Mouse (Mus musculus) MEL (cell line): Measurements from ENCODE around the gene Krtap27-1. TPM values are rescaled to one million over a fixed set of nuclear protein-coding genes. Genes with fewer than 3 reads are reported as not detected.

Experiments
- DNase-seq: peaks from one replicate; pipeline ENCODE4 v3.0.0; 2011; ENCODE audit warnings: low read depth, low spot score
- H3K27ac ChIP-seq: 2 replicates; pipeline ENCODE4 v1.5.1; 2012; ENCODE audit warnings: low read depth, mild to moderate bottlenecking, control low read depth, low read length, moderate library complexity; ENCODE audit not compliant: control insufficient read depth
- H3K27me3 ChIP-seq, 2 experiments: fragments of 150-350 bp in 1 of 2; sonication (generic) in 1 of 2; 2 replicates each; pipeline ENCODE4 v1.6.1; 2012; ENCODE audit warnings: low read length in 2 of 2, mild to moderate bottlenecking in 2 of 2, improper control_type of control experiment in 1 of 2, moderate library complexity in 1 of 2; ENCODE audit not compliant: insufficient read depth in 2 of 2, control insufficient read depth in 1 of 2
- H3K36me3 ChIP-seq, 2 experiments: 2 replicates each; pipeline ENCODE4 v1.6.1; 2012 to 2014; ENCODE audit warnings: low read length in 2 of 2, improper control_type of control experiment in 1 of 2, inconsistent platforms in 1 of 2, mild to moderate bottlenecking in 1 of 2; ENCODE audit not compliant: insufficient read depth in 2 of 2, control insufficient read depth in 1 of 2
- H3K4me1 ChIP-seq, 2 experiments: fragments of 150-350 bp in 1 of 2; sonication (generic) in 1 of 2; 2 replicates each; pipeline ENCODE4 v1.6.1; 2012; ENCODE audit warnings: low read length in 2 of 2, improper control_type of control experiment in 1 of 2, mild to moderate bottlenecking in 1 of 2; ENCODE audit not compliant: insufficient read depth in 2 of 2, control insufficient read depth in 1 of 2
- H3K4me3 ChIP-seq, 2 experiments: fragments of 150-350 bp in 1 of 2; sonication (generic) in 1 of 2; 2 replicates each; pipeline ENCODE4 v1.5.1; 2012; ENCODE audit warnings: low read depth in 2 of 2, low read length in 2 of 2, mild to moderate bottlenecking in 2 of 2, moderate library complexity in 2 of 2, control low read depth in 1 of 2, improper control_type of control experiment in 1 of 2; ENCODE audit not compliant: control insufficient read depth in 1 of 2, insufficient read depth in 1 of 2
- H3K79me2 ChIP-seq: 2 replicates; pipeline ENCODE4 v1.6.1; 2012; ENCODE audit warnings: mild to moderate bottlenecking, low read length, moderate library complexity; ENCODE audit not compliant: control insufficient read depth, poor library complexity, insufficient read depth
- H3K9ac ChIP-seq: 2 replicates; pipeline ENCODE4 v1.6.1; 2012; ENCODE audit warnings: low read depth, mild to moderate bottlenecking, control low read depth, low read length, moderate library complexity; ENCODE audit not compliant: control insufficient read depth, poor library complexity, severe bottlenecking
- H3K9me3 ChIP-seq: fragments of 150-350 bp; sonication (generic); replicated peaks from 2 replicates; pipeline ENCODE4 v1.6.1; 2012; ENCODE audit warnings: mild to moderate bottlenecking, low read length, improper control_type of control experiment, moderate library complexity; ENCODE audit not compliant: insufficient read depth
- CHD2 ChIP-seq: IDR thresholded peaks from 2 replicates; pipeline ENCODE4 v1.6.1; 2011; ENCODE audit warnings: low read length, improper control_type of control experiment
- CTCF ChIP-seq, 3 experiments: IDR thresholded peaks in 2 of 3; conservative IDR thresholded peaks in 1 of 3; 2 replicates each; pipeline ENCODE4 v1.5.1; 2011 to 2012; ENCODE audit warnings: low read length in 3 of 3, low read depth in 2 of 3, mild to moderate bottlenecking in 2 of 3, improper control_type of control experiment in 1 of 3, inconsistent platforms in 1 of 3, mixed read lengths in 1 of 3, moderate library complexity in 1 of 3; ENCODE audit not compliant: control insufficient read depth in 1 of 3, insufficient read depth in 1 of 3, poor library complexity in 1 of 3, severe bottlenecking in 1 of 3
- E2F4 ChIP-seq: IDR thresholded peaks from 2 replicates; pipeline ENCODE4 v1.6.1; 2011; ENCODE audit warnings: low read depth, low read length, improper control_type of control experiment, borderline replicate concordance
- ELF1 ChIP-seq: IDR thresholded peaks from 2 replicates; pipeline ENCODE4 v1.6.1; 2014; ENCODE audit warnings: low read depth, mild to moderate bottlenecking, inconsistent platforms, low read length, improper control_type of control experiment, moderate library complexity
- GATA1 ChIP-seq: IDR thresholded peaks from 2 replicates; pipeline ENCODE4 v1.6.1; 2011; ENCODE audit warnings: low read depth, low read length, improper control_type of control experiment
- MAX ChIP-seq: IDR thresholded peaks from 2 replicates; pipeline ENCODE4 v1.6.1; 2011; ENCODE audit warnings: low read length, improper control_type of control experiment
- MAZ ChIP-seq: IDR thresholded peaks from 2 replicates; pipeline ENCODE4 v1.6.1; 2012; ENCODE audit warnings: low read depth, mild to moderate bottlenecking, inconsistent platforms, low read length, improper control_type of control experiment
- MEF2A ChIP-seq: IDR thresholded peaks from 2 replicates; pipeline ENCODE4 v1.6.1; 2014; ENCODE audit warnings: low read depth, mild to moderate bottlenecking, inconsistent platforms, low read length, improper control_type of control experiment; ENCODE audit not compliant: poor library complexity, insufficient replicate concordance, severe bottlenecking; ENCODE audit errors: extremely low read depth
- NELFE ChIP-seq: IDR thresholded peaks from 2 replicates; pipeline ENCODE4 v1.6.1; 2011; ENCODE audit warnings: low read depth, low read length, improper control_type of control experiment
- RCOR1 ChIP-seq: IDR thresholded peaks from 2 replicates; pipeline ENCODE4 v1.6.1; 2012; ENCODE audit warnings: low read depth, mild to moderate bottlenecking, inconsistent platforms, low read length, improper control_type of control experiment
- SMC3 ChIP-seq: IDR thresholded peaks from 2 replicates; pipeline ENCODE4 v1.6.1; 2011; ENCODE audit warnings: low read depth, low read length, improper control_type of control experiment
- TCF12 ChIP-seq: IDR thresholded peaks from 2 replicates; pipeline ENCODE4 v1.6.1; 2014; ENCODE audit warnings: low read depth, mild to moderate bottlenecking, inconsistent platforms, low read length, improper control_type of control experiment, moderate library complexity
- UBTF ChIP-seq: IDR thresholded peaks from 2 replicates; pipeline ENCODE4 v1.6.1; 2012; ENCODE audit warnings: low read depth, mild to moderate bottlenecking, inconsistent platforms, low read length, improper control_type of control experiment, moderate library complexity, borderline replicate concordance; ENCODE audit not compliant: insufficient read depth
- USF1 ChIP-seq: IDR thresholded peaks from 2 replicates; pipeline ENCODE4 v1.6.1; 2014; ENCODE audit warnings: low read depth, mild to moderate bottlenecking, inconsistent platforms, low read length, improper control_type of control experiment, moderate library complexity
- ZMIZ1 ChIP-seq: IDR thresholded peaks from 2 replicates; pipeline ENCODE4 v1.6.1; 2012; ENCODE audit warnings: low read depth, mild to moderate bottlenecking, inconsistent platforms, low read length, improper control_type of control experiment, moderate library complexity
- polyA plus RNA-seq, 2 experiments: library from polyadenylated mRNA; stranded (reverse) in 1 of 2; unstranded in 1 of 2; fragments of >175 nt in 1 of 2; fragments of >200 nt in 1 of 2; gene quantifications; 2 replicates each; pipeline versions ENCODE4 v1.2.1 to v1.2.4; 2012; ENCODE audit warnings: low replicate concordance in 2 of 2, low read depth in 1 of 2; ENCODE audit not compliant: insufficient read length in 2 of 2, insufficient read depth in 1 of 2, missing spikeins in 1 of 2
- total RNA-seq: library from RNA; depleted of rRNA; stranded (reverse); fragments of 300-350 nt; gene quantifications from 2 replicates; pipeline ENCODE4 v1.2.3, GENCODE M21; 2012

The Krtap27-1 gene
- total and polyA plus RNA-seq, 3 experiments, result not detected

- no peak for TF ChIP-seq UBTF
- TF ChIP-seq CHD2, result no peak
- TF ChIP-seq TCF12, result no peak
- TF ChIP-seq, all 39 proteins: peak for 0
- no peak overlapping the region for H3K4me3 ChIP-seq
- no peaks in the 10 kb centered on the region for H3K4me1 ChIP-seq
- no peak overlapping the region for H3K27ac ChIP-seq
- H3K36me3 ChIP-seq, result no peaks in the 10 kb centered on the region
- H3K9ac ChIP-seq, result no peak overlapping the region
- no peak for DNase-seq
- H3K79me2 ChIP-seq, result no peaks in the 10 kb centered on the region
- no peaks in the 10 kb centered on the region for H3K27me3 ChIP-seq
- no peaks in the 10 kb centered on the region for H3K9me3 ChIP-seq
Observed at GRCm38 (mm10) chr16:88679099-88679498, 7.6 kb upstream of the Krtap27-1 start.

- no peak for TF ChIP-seq E2F4
- H3K4me1 ChIP-seq, result no peaks in the 10 kb centered on the region
- H3K27me3 ChIP-seq, result no peaks in the 10 kb centered on the region
- H3K9me3 ChIP-seq, result no peaks in the 10 kb centered on the region
- H3K9ac ChIP-seq, result no peak overlapping the region
- no peak overlapping the region for H3K27ac ChIP-seq
- no peak for DNase-seq
- no peaks in the 10 kb centered on the region for H3K79me2 ChIP-seq
- no peak overlapping the region for H3K4me3 ChIP-seq
- no peaks in the 10 kb centered on the region for H3K36me3 ChIP-seq
Observed at GRCm38 (mm10) chr16:88657426-88657825, 14.0 kb downstream of the Krtap27-1 start.

GRCm38 (mm10) chr16:88651952-88652351 is 19.5 kb downstream of the Krtap27-1 start:
- Histone ChIP-seq H3K9ac (no peak overlapping the region), H3K4me3 (no peak overlapping the region), H3K4me1 (no peaks in the 10 kb centered on the region), H3K27me3 (no peaks in the 10 kb centered on the region), H3K79me2 (no peaks in the 10 kb centered on the region), H3K36me3 (no peaks in the 10 kb centered on the region), H3K27ac (no peak overlapping the region), H3K9me3 (no peaks in the 10 kb centered on the region)
- DNase-seq, result no peak
- TF ChIP-seq USF1 (no peak), SMC3 (no peak), E2F4 (no peak), MEF2A (no peak), NELFE (no peak), CTCF (IDR thresholded peaks at IDR 0.05 in 2 of 3, conservative IDR thresholded peaks at IDR 0.05 in 1 of 3; ENCODE audit: control insufficient read depth in 1 of 3, insufficient read depth in 1 of 3, low read depth in 2 of 3, low read length in 3 of 3, poor library complexity in 1 of 3, severe bottlenecking in 1 of 3) (no peak), ZMIZ1 (no peak), MAZ (no peak), RCOR1 (no peak), MAX (no peak), ELF1 (no peak), GATA1 (no peak)
